Mouse (Mus musculus): ENCODE data around the gene Rgs9. TPM values are rescaled to one million over a fixed set of nuclear protein-coding genes. Genes with fewer than 3 reads are reported as not detected.

Gene Rgs9
- total RNA-seq, 1 experiment, result 1.6 TPM

DNA sequence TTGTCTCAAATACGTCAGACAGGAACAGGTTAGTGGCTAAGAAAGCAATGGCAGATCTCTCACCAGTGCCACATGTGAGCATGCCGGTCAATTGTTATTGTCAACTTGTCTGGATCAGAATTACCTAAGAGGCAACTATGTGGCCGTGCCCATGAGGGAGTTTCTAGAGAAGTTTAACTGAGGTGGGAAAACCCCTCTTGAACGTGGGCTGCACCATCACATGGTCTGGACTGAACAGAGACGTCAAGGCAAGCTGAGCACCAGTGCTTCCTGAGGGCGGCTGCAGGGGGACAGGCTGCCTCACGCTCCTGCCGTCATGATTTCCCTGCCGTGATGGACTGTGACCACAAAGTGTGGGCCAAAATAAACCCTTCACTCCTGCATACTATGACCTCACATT lies 26.5 kb downstream of the Rgs9 start:
- Histone ChIP-seq H3K27ac (ENCODE audit: insufficient read depth, low read depth, low read length, poor library complexity, severe bottlenecking) (no peak overlapping the region), H3K9me3 (ENCODE audit: control insufficient read depth, insufficient read depth, low read depth, low read length) (no peaks in the 10 kb centered on the region), H3K4me3 (ENCODE audit: insufficient read depth in 1 of 2, low read depth in 1 of 2, low read length in 2 of 2, poor library complexity in 1 of 2, severe bottlenecking in 1 of 2) (no peak overlapping the region), H3K36me3 (ENCODE audit: control insufficient read depth, insufficient read depth, low read length, poor library complexity, severe bottlenecking) (no peaks in the 10 kb centered on the region), H3K9ac (ENCODE audit: insufficient read depth, low read depth, low read length, poor library complexity, severe bottlenecking) (no peak overlapping the region), H3K4me1 (ENCODE audit: control insufficient read depth in 2 of 2, insufficient read depth in 2 of 2, low read length in 2 of 2, poor library complexity in 1 of 2) (no peaks in the 10 kb centered on the region)
- TF ChIP-seq ZNF384 (IDR thresholded peaks at IDR 0.05; ENCODE audit: low read depth, low read length), result no peak
- TF ChIP-seq MAFK (IDR thresholded peaks at IDR 0.05; ENCODE audit: insufficient read depth, low read depth, low read length), result no peak
- TF ChIP-seq CHD2 (IDR thresholded peaks at IDR 0.05; ENCODE audit: low read depth, low read length), result no peak
- TF ChIP-seq ZC3H11A (IDR thresholded peaks at IDR 0.05; ENCODE audit: borderline replicate concordance, low read depth, low read length), result no peak
- no peak for TF ChIP-seq HCFC1 (IDR thresholded peaks at IDR 0.05; ENCODE audit: borderline replicate concordance, insufficient read depth, low read length)
- in situ Hi-C loops (cut with MboI; ENCODE audit: low sequenced_read_pairs in 2 of 2, unreplicated experiment in 2 of 2), result no loop called here
- DNase-seq (ENCODE audit: low read depth, low spot score), result no peak

DNA sequence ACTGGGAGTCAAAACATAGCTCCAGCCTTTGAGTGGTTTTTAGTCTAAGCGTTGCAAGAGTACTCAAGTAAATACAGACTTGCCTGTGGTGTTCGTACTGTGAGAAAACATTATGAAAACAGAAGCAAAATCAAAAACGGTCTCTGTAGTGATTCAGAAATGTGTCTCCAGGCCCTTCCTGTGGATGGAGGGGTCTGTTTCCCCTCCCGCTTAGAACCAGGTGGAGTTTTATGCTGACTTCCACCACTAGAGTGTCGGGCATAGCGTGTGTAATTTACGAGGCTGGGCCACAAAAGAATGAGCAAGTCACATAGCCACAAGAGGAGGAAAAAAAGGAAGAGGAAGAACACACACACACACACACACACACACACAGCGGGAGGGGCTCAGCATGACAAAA lies 27.6 kb downstream of the Rgs9 start:
- DNase-seq (ENCODE audit: low read depth, low spot score), result no peak
- in situ Hi-C loops (cut with MboI; ENCODE audit: low sequenced_read_pairs in 2 of 2, unreplicated experiment in 2 of 2), result no loop called here
- H3K36me3 ChIP-seq (ENCODE audit: control insufficient read depth, insufficient read depth, low read length, poor library complexity, severe bottlenecking), result no peaks in the 10 kb centered on the region
- no peak overlapping the region for H3K9ac ChIP-seq (ENCODE audit: insufficient read depth, low read depth, low read length, poor library complexity, severe bottlenecking)
- H3K27ac ChIP-seq (ENCODE audit: insufficient read depth, low read depth, low read length, poor library complexity, severe bottlenecking), result no peak overlapping the region
- H3K4me3 ChIP-seq (ENCODE audit: insufficient read depth in 1 of 2, low read depth in 1 of 2, low read length in 2 of 2, poor library complexity in 1 of 2, severe bottlenecking in 1 of 2), result no peak overlapping the region
- H3K9me3 ChIP-seq (ENCODE audit: control insufficient read depth, insufficient read depth, low read depth, low read length), result no peaks in the 10 kb centered on the region
- no peaks in the 10 kb centered on the region for H3K4me1 ChIP-seq (ENCODE audit: control insufficient read depth in 2 of 2, insufficient read depth in 2 of 2, low read length in 2 of 2, poor library complexity in 1 of 2)
- TF ChIP-seq HCFC1 (IDR thresholded peaks at IDR 0.05; ENCODE audit: borderline replicate concordance, insufficient read depth, low read length) (no peak), MAFK (IDR thresholded peaks at IDR 0.05; ENCODE audit: insufficient read depth, low read depth, low read length) (no peak), ZNF384 (IDR thresholded peaks at IDR 0.05; ENCODE audit: low read depth, low read length) (no peak), CHD2 (IDR thresholded peaks at IDR 0.05; ENCODE audit: low read depth, low read length) (no peak), ZC3H11A (IDR thresholded peaks at IDR 0.05; ENCODE audit: borderline replicate concordance, low read depth, low read length) (no peak)

DNA sequence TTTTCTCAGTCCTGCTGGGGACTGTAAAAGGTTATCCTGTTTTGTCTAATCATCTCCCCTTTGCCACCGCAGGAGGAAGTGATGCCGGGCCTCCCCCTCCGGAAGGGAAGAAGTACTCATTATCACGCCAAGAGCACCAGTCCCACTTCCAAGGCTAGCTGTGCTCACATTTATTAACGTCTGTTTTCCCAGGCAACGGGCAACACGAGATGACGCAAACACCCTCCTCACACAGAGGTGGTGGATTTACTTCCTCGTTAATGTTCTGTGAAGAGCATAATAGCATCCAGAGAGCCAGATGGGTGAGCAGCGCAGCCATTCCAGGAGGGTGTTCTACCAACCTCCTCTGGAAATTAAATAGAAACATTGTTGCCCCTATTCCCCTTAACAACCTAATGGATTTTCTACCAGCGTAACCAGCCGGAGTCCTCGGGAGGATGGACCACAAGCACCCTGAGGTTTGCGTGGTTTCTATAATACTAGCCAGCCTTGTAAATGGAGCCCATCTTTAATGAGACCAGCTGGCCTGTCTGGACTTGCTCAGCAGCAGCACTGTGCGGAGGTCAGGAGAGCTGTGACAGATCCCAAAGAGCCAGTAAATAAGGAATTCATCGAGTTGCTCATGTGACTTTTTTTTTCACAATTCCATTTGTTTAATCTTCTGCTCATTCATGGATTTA lies 28.1 kb downstream of the Rgs9 start:
- no peak overlapping the region for H3K27ac ChIP-seq (ENCODE audit: insufficient read depth, low read depth, low read length, poor library complexity, severe bottlenecking)
- no peaks in the 10 kb centered on the region for H3K4me1 ChIP-seq (ENCODE audit: control insufficient read depth in 2 of 2, insufficient read depth in 2 of 2, low read length in 2 of 2, poor library complexity in 1 of 2)
- H3K4me3 ChIP-seq (ENCODE audit: insufficient read depth in 1 of 2, low read depth in 1 of 2, low read length in 2 of 2, poor library complexity in 1 of 2, severe bottlenecking in 1 of 2), result no peak overlapping the region
- no peak overlapping the region for H3K9ac ChIP-seq (ENCODE audit: insufficient read depth, low read depth, low read length, poor library complexity, severe bottlenecking)
- TF ChIP-seq CHD2 (IDR thresholded peaks at IDR 0.05; ENCODE audit: low read depth, low read length) (no peak), MAFK (IDR thresholded peaks at IDR 0.05; ENCODE audit: insufficient read depth, low read depth, low read length) (no peak), ZNF384 (IDR thresholded peaks at IDR 0.05; ENCODE audit: low read depth, low read length) (no peak), HCFC1 (IDR thresholded peaks at IDR 0.05; ENCODE audit: borderline replicate concordance, insufficient read depth, low read length) (no peak), ZC3H11A (IDR thresholded peaks at IDR 0.05; ENCODE audit: borderline replicate concordance, low read depth, low read length) (no peak)
- DNase-seq (ENCODE audit: low read depth, low spot score), result no peak
- H3K36me3 ChIP-seq (ENCODE audit: control insufficient read depth, insufficient read depth, low read length, poor library complexity, severe bottlenecking), result no peaks in the 10 kb centered on the region
- in situ Hi-C loops (cut with MboI; ENCODE audit: low sequenced_read_pairs in 2 of 2, unreplicated experiment in 2 of 2), result no loop called here
- H3K9me3 ChIP-seq (ENCODE audit: control insufficient read depth, insufficient read depth, low read depth, low read length), result no peaks in the 10 kb centered on the region

DNA sequence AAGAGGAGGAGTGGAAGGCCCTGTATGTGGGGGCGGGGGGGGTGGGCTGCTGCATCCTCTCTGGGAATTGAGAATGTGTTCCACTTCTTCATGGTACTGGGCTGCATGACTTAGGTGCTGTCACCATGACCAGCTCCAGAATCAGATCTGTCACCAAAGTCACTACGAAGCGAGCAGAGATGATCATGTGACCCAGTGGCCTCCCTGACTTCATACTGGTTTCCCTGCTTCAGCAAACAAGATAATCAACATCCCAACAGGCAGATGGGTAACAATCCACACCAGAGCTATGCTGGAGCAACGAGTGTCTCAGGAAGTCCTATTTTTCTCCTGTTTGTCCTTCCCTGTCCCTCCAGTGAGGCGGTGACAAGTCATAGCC lies 28.7 kb downstream of the Rgs9 start:
- no peaks in the 10 kb centered on the region for H3K9me3 ChIP-seq (ENCODE audit: control insufficient read depth, insufficient read depth, low read depth, low read length)
- in situ Hi-C loops (cut with MboI; ENCODE audit: low sequenced_read_pairs in 2 of 2, unreplicated experiment in 2 of 2), result no loop called here
- no peak for DNase-seq (ENCODE audit: low read depth, low spot score)
- no peak overlapping the region for H3K4me3 ChIP-seq (ENCODE audit: insufficient read depth in 1 of 2, low read depth in 1 of 2, low read length in 2 of 2, poor library complexity in 1 of 2, severe bottlenecking in 1 of 2)
- no peaks in the 10 kb centered on the region for H3K36me3 ChIP-seq (ENCODE audit: control insufficient read depth, insufficient read depth, low read length, poor library complexity, severe bottlenecking)
- no peak overlapping the region for H3K9ac ChIP-seq (ENCODE audit: insufficient read depth, low read depth, low read length, poor library complexity, severe bottlenecking)
- no peaks in the 10 kb centered on the region for H3K4me1 ChIP-seq (ENCODE audit: control insufficient read depth in 2 of 2, insufficient read depth in 2 of 2, low read length in 2 of 2, poor library complexity in 1 of 2)
- H3K27ac ChIP-seq (ENCODE audit: insufficient read depth, low read depth, low read length, poor library complexity, severe bottlenecking), result no peak overlapping the region
- TF ChIP-seq MAFK (IDR thresholded peaks at IDR 0.05; ENCODE audit: insufficient read depth, low read depth, low read length) (no peak), ZC3H11A (IDR thresholded peaks at IDR 0.05; ENCODE audit: borderline replicate concordance, low read depth, low read length) (no peak), ZNF384 (IDR thresholded peaks at IDR 0.05; ENCODE audit: low read depth, low read length) (no peak), HCFC1 (IDR thresholded peaks at IDR 0.05; ENCODE audit: borderline replicate concordance, insufficient read depth, low read length) (no peak), CHD2 (IDR thresholded peaks at IDR 0.05; ENCODE audit: low read depth, low read length) (no peak)
